Mouse (Mus musculus): ENCODE data around the gene Abcb4. TPM values are rescaled to one million over a fixed set of nuclear protein-coding genes. Genes with fewer than 3 reads are reported as not detected.

Abcb4 gene
- 0.86 TPM for total RNA-seq (2023)

GRCm38 (mm10) chr5:8893300-8894103 is at the start of gene Abcb4:
Gene Abcb4 (plus strand): TSS chr5:8893717.

GRCm38 (mm10) chr5:8996686-8997512 is 103.4 kb downstream of the Abcb4 start, which contains the start of gene Crot:
Gene Crot (minus strand): TSS chr5:8997324.

Other genes starting within 250 kb of the Abcb4 start
- 5.2 TPM for gene Abcb1a, start 233.6 kb upstream of the Abcb4 start, total RNA-seq (2023)
- 13.9 TPM for gene Abcb1b, start 95.6 kb upstream of the Abcb4 start, total RNA-seq (2023)
- 24.0 TPM for gene Crot, start 103.6 kb downstream of the Abcb4 start, total RNA-seq (2023)
- gene Tmem243, start 207.0 kb downstream of the Abcb4 start, total RNA-seq (2023) = 35.4 TPM